Mouse (Mus musculus): Measurements from ENCODE around the gene Kif3c. TPM values are rescaled to one million over a fixed set of nuclear protein-coding genes. Genes with fewer than 3 reads are reported as not detected.

Gene Kif3c
- total RNA-seq (2023) = 11.3 TPM

GRCm38 (mm10) chr12:3364508-3365448, at the start of gene Kif3c:
Gene Kif3c, plus strand, starts transcription at chr12:3365132.

GRCm38 (mm10) chr12:3426530-3427034, 61.6 kb downstream of the Kif3c start, which contains the start of gene Asxl2:
Gene Asxl2, plus strand, starts transcription at chr12:3426857.

Other genes starting within 250 kb of the Kif3c start
- gene Rab10, start 55.2 kb upstream of the Kif3c start, total RNA-seq (2023) = 97.1 TPM
- gene Asxl2, start 61.7 kb downstream of the Kif3c start, total RNA-seq (2023) = 82.3 TPM
- 97.4 TPM for gene Dtnb, start 207.2 kb downstream of the Kif3c start, total RNA-seq (2023)

Data from CD4-positive naive resting alpha-beta T cell, adult 76 days (primary cell).